Mouse (Mus musculus): Measurements from ENCODE around the gene Kmt2c. TPM values are rescaled to one million over a fixed set of nuclear protein-coding genes. Genes with fewer than 3 reads are reported as not detected.
A peak's percentile ranks its signal among the peaks of the same experiment; 100 is the strongest.

Kmt2c gene
- total and polyA plus RNA-seq, 3 experiments, result 23.8 to 34.0 (median 26.2) TPM

DNA sequence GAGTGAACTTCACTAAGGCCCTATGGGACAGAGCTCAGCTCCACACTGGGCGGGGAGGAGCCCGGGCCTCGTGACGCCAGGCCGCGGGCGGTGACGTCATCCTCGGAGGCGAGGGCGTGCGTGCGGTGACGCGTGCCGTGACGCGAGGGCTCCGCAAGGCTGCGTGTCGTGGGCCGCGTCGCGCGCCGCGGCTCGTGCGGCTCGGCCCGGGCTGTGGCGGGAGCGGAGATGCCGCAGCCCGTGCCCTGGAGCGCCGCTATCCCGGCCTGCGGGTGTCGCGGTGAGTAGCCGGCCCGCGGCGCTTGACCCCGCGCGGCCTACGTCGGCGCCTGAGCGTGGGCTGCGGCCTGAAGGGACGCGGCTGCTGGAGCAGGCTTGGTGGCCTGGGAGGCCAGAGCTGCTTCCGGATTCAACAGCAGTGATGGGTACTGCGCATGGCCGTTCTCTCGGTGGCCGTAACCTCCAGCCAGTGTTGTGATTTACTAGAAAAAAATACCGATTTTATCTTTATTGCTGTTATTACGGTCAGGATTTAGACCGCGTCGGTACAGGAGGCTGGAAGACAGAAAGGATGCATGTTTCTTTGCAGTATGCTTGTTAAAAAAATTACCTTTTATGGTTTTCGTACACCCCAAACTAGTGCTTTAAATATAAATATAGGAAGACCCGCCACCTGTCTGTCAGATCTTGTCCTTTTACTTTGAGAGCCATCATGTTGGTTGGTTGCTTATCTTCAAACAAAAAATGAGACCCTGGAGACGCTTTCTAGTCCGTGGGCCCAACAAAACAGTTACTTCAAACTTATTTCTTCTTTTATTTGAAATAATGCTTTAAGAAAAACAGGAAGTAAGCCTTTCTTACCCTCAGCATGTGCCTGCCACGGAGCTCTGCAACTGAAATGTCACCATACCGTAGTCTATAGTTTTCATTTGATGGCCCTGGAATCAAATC, 275.6 kb downstream of the Kmt2c start, which contains the start of gene E130116L18Rik:
Gene E130116L18Rik, minus strand, starts transcription at position 402 of the 951 bp plus-strand sequence.
- peaks cover 5 to 15% of the 10 kb centered on the region in 2 experiments for H3K27me3 ChIP-seq (ENCODE audit: control insufficient read depth in 1 of 2, insufficient read depth in 2 of 2, low read length in 2 of 2)
- H3K9me3 ChIP-seq (replicated peaks; ENCODE audit: insufficient read depth, low read length), result no peaks in the 10 kb centered on the region
- TF ChIP-seq USF1 (IDR thresholded peaks at IDR 0.05; ENCODE audit: low read depth, low read length) (peak; percentile 68), RCOR1 (IDR thresholded peaks at IDR 0.05; ENCODE audit: low read depth, low read length) (peak; percentile 71; the same call in 1 of the 2 replicates), GABPA (IDR thresholded peaks at IDR 0.05; ENCODE audit: low read depth, low read length) (peak; percentile 83; the same call in 1 of the 2 replicates), NELFE (IDR thresholded peaks at IDR 0.05; ENCODE audit: low read depth, low read length) (peak; percentile 57), NRF1 (IDR thresholded peaks at IDR 0.05; ENCODE audit: insufficient read depth, low read depth, low read length, poor library complexity, severe bottlenecking) (peak; percentile 55; the same call in 1 of the 2 replicates), BHLHE40 (IDR thresholded peaks at IDR 0.05; ENCODE audit: borderline replicate concordance, low read depth, low read length) (no peak; the same call in 1 of the 2 replicates), USF2 (IDR thresholded peaks at IDR 0.05; ENCODE audit: borderline replicate concordance in 1 of 2, insufficient read depth in 1 of 2, low read depth in 1 of 2, low read length in 2 of 2) (no peak), CHD1 (IDR thresholded peaks at IDR 0.05; ENCODE audit: low read depth, low read length) (no peak), ELF1 (IDR thresholded peaks at IDR 0.05; ENCODE audit: low read depth, low read length) (peak; percentile 77), POLR2AphosphoS5 (IDR thresholded peaks at IDR 0.05; ENCODE audit: borderline replicate concordance, low read depth, low read length) (no peak), GATA1 (IDR thresholded peaks at IDR 0.05; ENCODE audit: low read depth, low read length) (peak; percentile 25; the same call in 1 of the 2 replicates), MYC (IDR thresholded peaks at IDR 0.05; ENCODE audit: low read depth, low read length) (peak; percentile 84; the same call in 1 of the 2 replicates), ZKSCAN1 (IDR thresholded peaks at IDR 0.05; ENCODE audit: low read depth, low read length) (no peak), MXI1 (IDR thresholded peaks at IDR 0.05; ENCODE audit: low read depth, low read length) (peak; percentile 57), ZNF384 (IDR thresholded peaks at IDR 0.05; ENCODE audit: low read depth, low read length) (peak; percentile 57), HCFC1 (IDR thresholded peaks at IDR 0.05; ENCODE audit: low read depth, low read length) (peak; percentile 61; the same call in 1 of the 2 replicates), JUND (IDR thresholded peaks at IDR 0.05; ENCODE audit: low read depth, low read length) (no peak), UBTF (IDR thresholded peaks at IDR 0.05; ENCODE audit: borderline replicate concordance, insufficient read depth, low read depth, low read length) (0 out of 2 replicates have a peak, but pooled peaks have one; percentile 16), POLR2A (IDR thresholded peaks at IDR 0.05; ENCODE audit: control insufficient read depth in 1 of 2, insufficient read depth in 1 of 2, low read depth in 1 of 2, low read length in 2 of 2, poor library complexity in 1 of 2) (peak; percentile 62 to 77; a peak in 3 of 4 replicates), ETS1 (IDR thresholded peaks at IDR 0.05; ENCODE audit: low read depth, low read length) (peak; percentile 53; the same call in 1 of the 2 replicates), SIN3A (IDR thresholded peaks at IDR 0.05; ENCODE audit: low read length) (peak; percentile 61), MAX (IDR thresholded peaks at IDR 0.05; ENCODE audit: low read length) (peak; percentile 74)
- H3K36me3 ChIP-seq (ENCODE audit: control insufficient read depth in 1 of 2, insufficient read depth in 2 of 2, low read length in 2 of 2), result peaks cover 0 to 8% of the 10 kb centered on the region in 2 experiments; a peak in 2 of 4 replicates
- no peaks in the 10 kb centered on the region; the same call in 1 of the 2 replicates for H3K79me2 ChIP-seq (ENCODE audit: control insufficient read depth, insufficient read depth, low read length, poor library complexity)
- peak within 1 kb of the TSS; percentile 66 for H3K9ac ChIP-seq (ENCODE audit: control insufficient read depth, low read depth, low read length, poor library complexity, severe bottlenecking)
- peaks cover 0 to 6% of the 10 kb centered on the region in 2 experiments; a peak in 2 of 4 replicates for H3K4me1 ChIP-seq (ENCODE audit: control insufficient read depth in 1 of 2, insufficient read depth in 2 of 2, low read length in 2 of 2)
- peak within 1 kb of the TSS; percentile 5; the same call in 1 of the 2 replicates for H3K27ac ChIP-seq (ENCODE audit: control insufficient read depth, low read depth, low read length)
- H3K4me3 ChIP-seq (ENCODE audit: control insufficient read depth in 1 of 2, insufficient read depth in 1 of 2, low read depth in 2 of 2, low read length in 2 of 2), result peak within 1 kb of the TSS; percentile 64 to 85
- peak; percentile 88 for DNase-seq (ENCODE audit: low read depth, low spot score)

Other genes starting within 250 kb of the Kmt2c start
- not detected in 2 replicates for gene Cct8l1, start 17.3 kb upstream of the Kmt2c start, total RNA-seq (2012; rRNA removed)
- not detected for gene Cct8l1, start 17.3 kb upstream of the Kmt2c start, polyA plus RNA-seq (2012; ENCODE audit: insufficient read depth in 1 of 2, insufficient read length in 2 of 2, low read depth in 1 of 2, low replicate concordance in 2 of 2, missing spikeins in 1 of 2)
- 25.4 and 34.1 TPM in 2 replicates for gene Xrcc2, start 207.0 kb upstream of the Kmt2c start, total RNA-seq (2012; rRNA removed)
- 10 to 100 TPM in 1 of 2 experiments, not detected in 1; 22.8 TPM for gene Xrcc2, start 207.0 kb upstream of the Kmt2c start, polyA plus RNA-seq (2012; ENCODE audit: insufficient read depth in 1 of 2, insufficient read length in 2 of 2, low read depth in 1 of 2, low replicate concordance in 2 of 2, missing spikeins in 1 of 2)